In genomic region chr1:185493439-185494034, GRCm38 (mm10) we compare ENCODE assay signal across 15 mouse cellular contexts. TPM values are rescaled to one million over a fixed set of nuclear protein-coding genes. Genes with fewer than 3 reads are reported as not detected.
DNase-seq lines count a peak whose midpoint lies in the region; ATAC-seq and TF ChIP-seq lines count a peak whose summit lies in the region.
"Had no signal": no experiment of that assay in that cellular context is flagged by ENCODE, and none has a peak within 500 bp of the region (broad histone marks: within the 10 kb centered on the region; RNA-seq: fewer than 3 reads in every experiment).

No protein-coding gene starts in this region.

- no peaks in the 10 kb centered on the region for H3K36me3 ChIP-seq in kidney, embryonic 16.5 days (ENCODE audit: insufficient read depth, low read length)
- H3K36me3 ChIP-seq in stomach, postnatal 0 days (ENCODE audit: control insufficient read depth, insufficient read depth, low read length) = no peaks in the 10 kb centered on the region
- H3K36me3 ChIP-seq: G1E; heart, embryonic 13.5 days; limb, embryonic 12.5 days; lung, embryonic 15.5 days had no signal

- H3K9ac ChIP-seq in kidney, embryonic 16.5 days (replicated peaks; ENCODE audit: low read length) = no peak overlapping the region
- no peak overlapping the region for H3K9ac ChIP-seq in stomach, postnatal 0 days (ENCODE audit: low read length)
- H3K9ac ChIP-seq: heart, embryonic 13.5 days; limb, embryonic 12.5 days; lung, embryonic 15.5 days had no signal

- DNase-seq in frontal cortex, postnatal 25 days (ENCODE audit: low spot score in 2 of 2) = no peak
- DNase-seq in right cerebral cortex, postnatal 10 days (ENCODE audit: low spot score in 2 of 2) = peak; percentile 66 to 74
- DNase-seq in right cerebral cortex, postnatal 4 days = no peak
- peak; percentile 16 to 40 for DNase-seq in layer of hippocampus, postnatal 10 days (ENCODE audit: low spot score in 2 of 2)
- no peak for DNase-seq in stomach, postnatal 0 days (ENCODE audit: low spot score)
- no peak for DNase-seq in thymus, postnatal 36 days
- DNase-seq: B cell, adult 2 months; gastrocnemius, postnatal 10 days; kidney, postnatal 10 days had no signal

- H3K27me3 ChIP-seq in kidney, embryonic 16.5 days (ENCODE audit: insufficient read depth, low read length) = no peaks in the 10 kb centered on the region
- H3K27me3 ChIP-seq in stomach, postnatal 0 days (ENCODE audit: control insufficient read depth, insufficient read depth, low read length) = no peaks in the 10 kb centered on the region
- H3K27me3 ChIP-seq: heart, embryonic 13.5 days; limb, embryonic 12.5 days; lung, embryonic 15.5 days had no signal

- no peak for TF ChIP-seq EP300 in stomach, postnatal 0 days (optimal IDR thresholded peaks at IDR 0.05)

- no peak for TF ChIP-seq CTCF in stomach, postnatal 0 days (IDR thresholded peaks at IDR 0.05; ENCODE audit: low read depth)

- no peaks in the 10 kb centered on the region for H3K9me3 ChIP-seq in kidney, embryonic 16.5 days (ENCODE audit: low read length)
- H3K9me3 ChIP-seq in stomach, postnatal 0 days (ENCODE audit: control insufficient read depth, low read length) = no peaks in the 10 kb centered on the region
- H3K9me3 ChIP-seq: G1E; heart, embryonic 13.5 days; limb, embryonic 12.5 days; lung, embryonic 15.5 days had no signal

- H3K4me1 ChIP-seq in kidney, embryonic 16.5 days (ENCODE audit: insufficient read depth, low read length) = peaks cover 6% of the 10 kb centered on the region
- H3K4me1 ChIP-seq in stomach, postnatal 0 days (replicated peaks; ENCODE audit: control insufficient read depth, insufficient read depth) = no peaks in the 10 kb centered on the region
- H3K4me1 ChIP-seq: lung, embryonic 15.5 days had no signal

- WGBS in kidney, embryonic 16.5 days = 44% methylated on average over 4 of the region's 4 CpGs
- 54% methylated on average over 4 of the region's 4 CpGs for WGBS in stomach, postnatal 0 days

- H3K4me2 ChIP-seq in kidney, embryonic 16.5 days (replicated peaks; ENCODE audit: low read depth, low read length) = no peak overlapping the region
- no peak overlapping the region for H3K4me2 ChIP-seq in stomach, postnatal 0 days (replicated peaks; ENCODE audit: low read depth)
- H3K4me2 ChIP-seq: heart, embryonic 13.5 days; limb, embryonic 12.5 days; lung, embryonic 15.5 days had no signal

- peak; percentile 52; the same call in 1 of the 2 replicates for ATAC-seq in frontal cortex, adult (ENCODE audit: low TSS enrichment)
- no peak for ATAC-seq in kidney, embryonic 16.5 days (ENCODE audit: low FRiP score, low TSS enrichment)
- no peak for ATAC-seq in stomach, postnatal 0 days (ENCODE audit: low FRiP score, low TSS enrichment)

- no peak overlapping the region for H3K4me3 ChIP-seq in kidney, embryonic 16.5 days (ENCODE audit: low read length)
- H3K4me3 ChIP-seq in stomach, postnatal 0 days (ENCODE audit: low read depth, low read length) = no peak overlapping the region
- H3K4me3 ChIP-seq: heart, embryonic 13.5 days; limb, embryonic 12.5 days; lung, embryonic 15.5 days had no signal

- no peak overlapping the region for H3K27ac ChIP-seq in kidney, embryonic 16.5 days (ENCODE audit: low read length)
- no peak overlapping the region for H3K27ac ChIP-seq in stomach, postnatal 0 days (replicated peaks)
- H3K27ac ChIP-seq: heart, embryonic 13.5 days; limb, embryonic 12.5 days; lung, embryonic 15.5 days had no signal

RNA-seq across cellular contexts. Expression of gene Slc30a10, which starts 38.9 kb away (rescaled TPM):
- 10 to 100 TPM; 16.7 to 19.0 TPM for total RNA-seq in layer of hippocampus, postnatal 10 days (2021)
- polyA plus RNA-seq in kidney, embryonic 16.5 days (2015; fragmentation: Nextera tagmentation; extraction: Ambion mirVana) = 0.14 and 0.22 TPM in 2 replicates
- 0.01 and 0.06 TPM in 2 replicates for polyA plus RNA-seq in stomach, postnatal 0 days (2015; fragmentation: Nextera tagmentation; extraction: Ambion mirVana)
- polyA plus RNA-seq: lung, embryonic 15.5 days had no signal

Comparison
In these comparisons a context has a peak if more than half of its experiments do, and no peak if none do; other contexts are left out.
1. DNase-seq: peak in right cerebral cortex, postnatal 10 days (2 of 2) and layer of hippocampus, postnatal 10 days (2 of 2); none in frontal cortex, postnatal 25 days (0 of 2), right cerebral cortex, postnatal 4 days (single experiment), stomach, postnatal 0 days (single experiment) and thymus, postnatal 36 days (0 of 2).